Mouse (Mus musculus): ENCODE results near the gene Retreg1.

- TF ChIP-seq CTCF (IDR thresholded peaks at IDR 0.05; ENCODE audit: insufficient read depth, low read length) = no peak
- TF ChIP-seq POLR2A (IDR thresholded peaks at IDR 0.05; ENCODE audit: borderline replicate concordance, extremely low read depth, low read depth, low read length) = no peak
Measured at GRCm38 (mm10) chr15:25916252-25916651, 73.3 kb downstream of the Retreg1 start.
